Mouse (Mus musculus) adrenal gland, postnatal 4 days (tissue): Measurements from ENCODE around the gene Ncs1. TPM values are rescaled to one million over a fixed set of nuclear protein-coding genes. Genes with fewer than 3 reads are reported as not detected.

ENCODE experiments used
- DNase-seq, 2 experiments: peaks; one replicate each; pipeline ENCODE4 v3.0.0; 2021 to 2022; ENCODE audit warnings: low spot score in 2 of 2, mixed read lengths in 2 of 2
- total RNA-seq, 2 experiments: library from RNA; stranded (reverse); gene quantifications; 2 replicates each; pipeline ENCODE4 v1.2.3; 2021

Gene Ncs1
- total RNA-seq, 2 experiments from 2014 or later = 8.0 to 15.4 TPM

GRCm38 (mm10) chr2:31274993-31275392 lies 29.4 kb downstream of the Ncs1 start:
- DNase-seq = no peak

GRCm38 (mm10) chr2:31277810-31278209 lies 32.2 kb downstream of the Ncs1 start:
- no peak for DNase-seq

- DNase-seq = no peak
These were observed 32.9 kb downstream of the Ncs1 start for GRCm38 (mm10) chr2:31278483-31278882.

GRCm38 (mm10) chr2:31281138-31281537 lies 35.5 kb downstream of the Ncs1 start:
- no peak for DNase-seq

- DNase-seq = no peak
These were observed 36.6 kb downstream of the Ncs1 start for GRCm38 (mm10) chr2:31282266-31282665.

GRCm38 (mm10) chr2:31282880-31283279 lies 37.3 kb downstream of the Ncs1 start:
- DNase-seq = no peak

GRCm38 (mm10) chr2:31284531-31284930 lies 38.9 kb downstream of the Ncs1 start:
- no peak for DNase-seq

- DNase-seq = peak; percentile 35
These were observed 45.8 kb downstream of the Ncs1 start for GRCm38 (mm10) chr2:31291421-31291820.

GRCm38 (mm10) chr2:31294985-31295384 lies 49.4 kb downstream of the Ncs1 start:
- DNase-seq = peak; percentile 57 to 67

GRCm38 (mm10) chr2:31296395-31296794 lies 50.8 kb downstream of the Ncs1 start:
- DNase-seq = no peak

GRCm38 (mm10) chr2:31297602-31298268 lies 52.1 kb downstream of the Ncs1 start:
- DNase-seq = no peak

GRCm38 (mm10) chr2:31298814-31299213 lies 53.2 kb downstream of the Ncs1 start:
- no peak for DNase-seq

GRCm38 (mm10) chr2:31299266-31299665 lies 53.6 kb downstream of the Ncs1 start:
- no peak for DNase-seq

GRCm38 (mm10) chr2:31299996-31300395 lies 54.4 kb downstream of the Ncs1 start:
- DNase-seq = no peak

- no peak for DNase-seq
These were observed 57.6 kb downstream of the Ncs1 start for GRCm38 (mm10) chr2:31303177-31303576.

- no peak for DNase-seq
These were observed 58.6 kb downstream of the Ncs1 start for GRCm38 (mm10) chr2:31304191-31304590.

GRCm38 (mm10) chr2:31304801-31305665 lies 59.4 kb downstream of the Ncs1 start:
- no peak for DNase-seq

- no peak for DNase-seq
These were observed 60.1 kb downstream of the Ncs1 start for GRCm38 (mm10) chr2:31305684-31306083.

GRCm38 (mm10) chr2:31308257-31308656 lies 62.6 kb downstream of the Ncs1 start:
- no peak for DNase-seq

GRCm38 (mm10) chr2:31309549-31309948 lies 63.9 kb downstream of the Ncs1 start:
- DNase-seq = no peak

GRCm38 (mm10) chr2:31314007-31314465 lies 68.4 kb downstream of the Ncs1 start, which contains the start of gene Hmcn2:
TSS of gene Hmcn2 (plus strand) at chr2:31314415.
- DNase-seq = no peak

GRCm38 (mm10) chr2:31318162-31318561 lies 72.5 kb downstream of the Ncs1 start:
- no peak for DNase-seq
